Mouse (Mus musculus) testis, postnatal 10 days (tissue): Measurements from ENCODE around the gene Vav3.
A peak's percentile ranks its signal among the peaks of the same experiment; 100 is the strongest.

Experiments used
- DNase-seq: peaks from one replicate; pipeline ENCODE4 v3.0.0; 2021; ENCODE audit warnings: low spot score

The Vav3 gene

DNA sequence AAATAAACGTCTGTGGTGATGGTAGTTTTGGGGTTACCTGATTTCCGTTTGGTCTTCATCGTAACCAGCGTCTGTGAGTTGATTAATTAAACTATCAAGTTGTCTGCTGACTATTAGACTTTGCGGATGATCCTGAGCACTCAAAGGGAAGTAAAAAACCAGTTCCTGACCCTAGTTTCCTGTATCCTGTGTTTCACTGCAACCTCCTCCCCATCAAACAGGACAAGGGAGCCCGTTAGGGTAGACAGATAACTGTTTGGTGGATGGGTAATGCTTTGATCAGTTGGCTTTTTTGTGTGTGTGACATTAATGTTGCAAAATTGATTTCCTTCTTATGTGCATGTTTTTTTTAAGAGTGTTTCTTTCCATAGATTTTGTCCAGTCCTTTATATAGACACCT, 12.2 kb downstream of the Vav3 start:
- no peak for DNase-seq

DNA sequence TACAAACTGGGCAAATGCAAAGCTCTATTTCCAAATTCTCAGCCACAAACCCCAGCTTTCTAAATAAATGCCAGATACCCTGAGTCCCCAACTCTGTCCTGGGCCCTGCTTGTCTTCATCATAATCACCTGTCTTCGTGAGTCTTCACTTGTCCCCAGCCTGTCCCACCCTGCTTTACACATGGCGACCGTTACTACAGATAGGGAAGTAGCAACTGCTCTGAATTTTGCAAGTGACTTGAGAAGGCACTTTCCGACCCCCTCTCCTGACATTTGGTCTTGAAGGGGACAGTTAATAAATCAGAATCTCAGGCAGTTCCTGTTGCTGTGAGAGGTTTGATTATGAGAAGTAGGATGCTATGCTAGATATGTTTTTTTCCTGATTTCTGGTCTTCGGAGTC, 13.4 kb downstream of the Vav3 start:
- DNase-seq = no peak

- DNase-seq = no peak
Measured at GRCm38 (mm10) chr3:109355158-109355557, 14.7 kb downstream of the Vav3 start.

DNA sequence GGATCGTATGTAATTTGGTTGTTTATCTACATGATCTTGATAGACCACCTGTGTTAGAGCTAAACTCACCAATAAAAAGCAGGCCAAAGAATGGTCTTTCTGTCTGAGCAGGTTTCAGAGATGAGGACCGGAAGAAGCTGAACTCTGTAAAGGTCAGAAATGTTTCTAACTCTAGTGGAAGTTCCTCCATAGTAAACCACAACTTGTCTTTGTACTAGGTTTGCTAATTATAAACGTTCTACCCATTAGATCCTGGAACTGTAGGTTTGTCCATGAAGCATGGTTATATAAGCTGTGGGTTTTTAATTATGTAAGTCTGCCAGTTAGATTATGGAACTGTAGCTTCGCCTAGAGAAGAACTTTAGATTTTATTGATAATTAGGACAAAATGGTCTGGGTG, 20.3 kb downstream of the Vav3 start:
- DNase-seq = no peak

- no peak for DNase-seq
Measured at GRCm38 (mm10) chr3:109361882-109362281, 21.4 kb downstream of the Vav3 start.

GRCm38 (mm10) chr3:109362310-109362709, 21.9 kb downstream of the Vav3 start:
- no peak for DNase-seq

- DNase-seq = no peak
Measured at GRCm38 (mm10) chr3:109363522-109363921, 23.1 kb downstream of the Vav3 start.

- no peak for DNase-seq
Measured at GRCm38 (mm10) chr3:109365875-109366274, 25.4 kb downstream of the Vav3 start.

GRCm38 (mm10) chr3:109366411-109366851, 26.0 kb downstream of the Vav3 start:
- DNase-seq = peak; percentile 71

DNA sequence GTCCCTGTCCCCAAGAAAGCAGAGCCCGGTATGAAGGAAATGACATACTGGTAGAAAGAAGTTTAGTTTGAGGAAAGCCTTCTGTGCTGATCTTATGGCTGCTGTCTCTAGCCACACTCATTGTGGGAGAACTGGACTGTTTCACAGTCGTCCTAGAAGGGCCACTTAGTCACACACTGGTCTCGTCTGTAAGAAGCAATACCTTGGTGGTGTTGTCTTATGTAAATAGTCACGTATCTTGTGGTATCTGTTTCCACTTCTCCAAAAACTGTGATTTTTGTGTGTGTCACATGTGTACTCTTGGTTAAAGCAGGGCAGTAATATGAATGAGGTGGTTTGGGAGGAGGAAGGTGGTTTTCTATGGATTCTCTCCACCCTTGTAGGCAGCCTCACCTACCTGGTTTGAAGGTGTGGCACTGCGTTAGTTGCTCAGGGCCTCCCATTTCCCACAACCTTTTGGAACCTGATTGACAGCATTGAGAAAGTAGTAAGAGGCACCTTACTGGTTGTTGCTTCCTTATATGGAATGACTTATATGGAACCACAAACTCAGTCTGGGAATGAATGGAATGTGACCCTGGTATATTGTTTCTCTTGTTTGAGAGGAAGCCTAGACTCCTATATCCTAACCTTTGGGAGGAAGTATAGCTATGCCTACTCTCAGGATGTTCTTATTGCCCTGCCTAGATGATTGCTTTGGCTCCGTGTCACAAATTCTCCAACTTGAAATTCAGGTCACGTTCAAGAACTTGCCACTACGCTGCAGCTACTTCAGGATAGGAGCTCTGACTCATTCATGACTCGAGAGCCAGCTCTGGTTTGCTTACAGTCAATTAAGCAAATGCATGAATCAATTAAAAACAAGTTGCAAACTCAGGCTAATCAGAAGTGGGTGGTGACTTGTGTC, 28.2 kb downstream of the Vav3 start:
- no peak for DNase-seq

GRCm38 (mm10) chr3:109371576-109371975, 31.1 kb downstream of the Vav3 start:
- DNase-seq = no peak

DNA sequence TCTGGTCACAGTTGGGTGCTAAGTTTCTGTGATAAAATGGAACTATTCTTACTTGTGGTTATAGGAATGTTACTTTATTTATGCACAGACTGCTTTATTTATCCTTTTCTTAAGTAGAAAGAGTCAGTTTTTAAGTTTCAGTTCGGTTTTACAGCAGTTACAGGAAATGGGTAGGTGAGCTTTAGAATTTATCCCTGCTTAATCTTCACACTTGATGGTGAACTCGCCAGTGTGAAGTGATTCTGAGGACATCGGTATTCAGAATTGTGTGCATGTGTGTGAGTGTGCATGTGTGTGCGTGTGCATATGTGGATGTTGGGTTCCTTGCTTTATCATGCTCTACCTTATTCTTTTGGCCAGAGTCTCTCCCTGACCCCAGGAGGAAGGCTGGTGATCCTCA, 32.2 kb downstream of the Vav3 start:
- no peak for DNase-seq

DNA sequence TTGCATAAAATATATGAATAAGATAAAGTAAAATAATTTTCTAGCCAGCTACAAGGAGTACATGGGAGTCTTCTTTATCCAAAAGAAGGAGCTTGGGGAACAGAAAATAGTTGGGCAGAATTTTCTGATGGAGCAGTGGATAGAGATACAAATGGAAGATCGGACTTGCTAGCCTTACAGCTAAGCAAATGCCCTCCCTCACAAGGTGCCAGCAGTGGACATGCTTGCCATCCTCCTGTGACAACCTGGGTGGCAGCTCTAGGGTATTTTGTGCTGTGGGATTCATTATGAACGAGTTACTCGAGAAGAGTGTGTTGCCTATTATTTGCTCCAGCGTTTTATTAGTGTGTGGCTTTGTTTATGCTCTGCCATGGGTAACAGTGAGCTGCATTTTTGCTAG, 37.8 kb downstream of the Vav3 start:
- no peak for DNase-seq

- DNase-seq = no peak
Measured at GRCm38 (mm10) chr3:109378684-109379083, 38.2 kb downstream of the Vav3 start.

DNA sequence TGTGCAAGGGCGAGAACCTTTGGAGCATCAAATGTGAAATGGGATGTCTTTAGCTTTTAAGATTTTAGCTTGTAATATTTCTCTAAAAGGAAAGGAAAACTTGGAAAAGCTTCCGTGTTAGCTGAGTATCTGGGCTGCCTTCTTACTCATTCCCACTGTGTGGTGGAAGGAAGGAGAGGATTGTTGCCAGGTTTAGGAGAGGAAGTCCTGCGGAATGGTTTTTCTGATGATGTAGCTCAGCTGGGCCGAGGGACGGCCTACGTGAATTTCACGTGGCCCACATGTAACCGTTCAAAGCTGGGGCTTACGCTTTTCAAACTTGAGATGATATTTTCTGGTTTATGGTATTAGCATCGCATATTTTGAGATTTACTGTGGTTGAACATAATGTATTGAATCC, 48.3 kb downstream of the Vav3 start:
- DNase-seq = no peak

- no peak for DNase-seq
Measured at GRCm38 (mm10) chr3:109401527-109401926, 61.1 kb downstream of the Vav3 start.

DNA sequence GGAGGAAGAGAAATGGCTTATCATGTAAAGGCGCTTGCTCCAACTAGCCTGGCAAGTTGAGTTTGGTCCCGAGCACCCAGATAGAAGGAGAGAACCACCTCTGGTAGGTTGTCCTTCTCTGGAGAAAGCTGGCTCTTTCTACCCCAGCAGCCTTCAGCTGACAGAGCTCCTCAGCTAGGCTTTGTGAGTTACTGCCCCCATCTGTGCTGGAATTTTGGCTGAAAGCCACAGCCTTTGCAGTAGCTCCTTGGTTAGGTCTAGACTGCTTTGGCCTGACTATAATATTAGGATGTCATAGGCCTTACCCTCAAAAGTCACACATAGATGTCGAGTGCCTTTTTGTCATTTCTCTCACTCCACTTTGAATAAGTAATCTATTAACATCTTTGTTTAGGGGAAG, 70.8 kb downstream of the Vav3 start:
- DNase-seq = no peak

DNA sequence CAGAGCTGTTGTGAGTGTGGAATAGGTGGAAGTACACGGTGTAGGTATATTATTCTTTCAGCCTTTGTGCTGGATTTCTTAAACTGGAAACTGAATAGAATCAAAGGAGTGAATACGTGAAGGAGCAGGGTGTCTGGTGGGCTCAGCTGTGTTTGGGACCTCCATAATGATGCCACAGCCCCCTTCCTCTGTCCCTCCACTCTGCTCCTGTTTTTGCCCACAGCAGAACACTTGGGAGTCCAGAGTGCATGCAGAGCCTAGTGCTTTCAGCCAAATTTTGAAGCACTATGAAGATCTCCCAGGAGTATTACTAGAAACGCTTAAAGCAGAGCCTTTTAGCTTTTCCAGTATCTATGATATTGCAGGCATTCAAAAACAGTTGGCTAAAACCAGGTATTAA, 80.0 kb downstream of the Vav3 start:
- DNase-seq = no peak

- DNase-seq = no peak
Measured at GRCm38 (mm10) chr3:109421019-109421418, 80.6 kb downstream of the Vav3 start.

- no peak for DNase-seq
Measured at GRCm38 (mm10) chr3:109423440-109424079, 83.1 kb downstream of the Vav3 start.

GRCm38 (mm10) chr3:109431285-109431684, 90.8 kb downstream of the Vav3 start:
- DNase-seq = no peak

GRCm38 (mm10) chr3:109438552-109438951, 98.1 kb downstream of the Vav3 start:
- no peak for DNase-seq

DNA sequence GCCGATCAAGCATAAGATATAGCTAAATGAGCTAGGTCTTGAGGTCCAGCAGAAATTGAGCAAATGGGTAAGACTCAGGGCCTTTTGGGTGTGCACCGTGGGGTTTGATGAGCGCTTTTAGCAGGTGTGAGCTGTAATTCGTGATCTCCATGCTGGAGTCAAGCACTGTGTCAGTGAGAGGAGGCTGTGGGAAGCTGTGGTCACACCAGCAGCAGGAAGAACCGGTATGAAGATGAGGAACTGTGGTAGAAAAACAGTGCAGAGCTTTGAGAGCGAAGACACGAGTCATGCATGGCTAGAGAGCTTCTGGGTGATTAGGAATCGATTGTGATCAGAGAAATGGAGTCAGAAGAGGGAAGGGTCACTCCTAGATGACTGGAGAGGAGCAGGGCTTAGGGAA, 98.8 kb downstream of the Vav3 start:
- DNase-seq = no peak

- no peak for DNase-seq
Measured at GRCm38 (mm10) chr3:109440001-109440400, 99.5 kb downstream of the Vav3 start.
